Mouse (Mus musculus) left cerebral cortex, adult 18-20 months (tissue): ENCODE data around the gene Dnajc13. TPM values are rescaled to one million over a fixed set of nuclear protein-coding genes. Genes with fewer than 3 reads are reported as not detected.

Experiments used
- DNase-seq, 2 experiments: peaks; one replicate each; pipeline ENCODE4 v3.0.0; 2021 to 2022; ENCODE audit warnings: low spot score in 2 of 2, mixed read lengths in 1 of 2
- total RNA-seq, 2 experiments: library from RNA; stranded (reverse); gene quantifications; 2 replicates each; pipeline ENCODE4 v1.2.3; 2021

The Dnajc13 gene
- total RNA-seq, 2 experiments from 2014 or later: 72.3 to 73.1 TPM

GRCm38 (mm10) chr9:104256085-104256484, 6.6 kb downstream of the Dnajc13 start:
- no peak for DNase-seq

- DNase-seq: peak; percentile 9 to 39
Measured at GRCm38 (mm10) chr9:104254408-104255180, 8.1 kb downstream of the Dnajc13 start.

- no peak for DNase-seq
Measured at GRCm38 (mm10) chr9:104252637-104253036, 10.1 kb downstream of the Dnajc13 start.

- DNase-seq: no peak
Measured at GRCm38 (mm10) chr9:104251687-104252086, 11.0 kb downstream of the Dnajc13 start.

DNA sequence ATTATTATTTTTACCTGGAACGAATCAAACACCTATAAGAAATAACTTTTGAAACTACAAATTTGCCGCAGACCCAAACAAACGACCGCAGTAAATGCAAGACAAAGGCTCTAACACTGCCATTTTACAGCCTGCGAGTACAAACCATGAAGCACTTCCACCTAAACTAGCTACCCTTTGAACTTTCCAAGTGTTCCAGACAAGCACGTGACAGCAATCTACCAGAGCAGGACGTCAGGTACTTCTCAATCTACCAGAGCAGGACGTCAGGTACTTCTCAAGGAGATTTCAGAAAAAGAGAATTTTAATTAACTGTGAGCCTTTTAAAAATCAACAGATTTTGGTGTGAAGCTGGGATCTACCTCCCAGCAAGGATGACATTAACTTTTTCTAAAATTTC, 11.6 kb downstream of the Dnajc13 start:
- DNase-seq: no peak

GRCm38 (mm10) chr9:104247307-104247987, 15.3 kb downstream of the Dnajc13 start:
- DNase-seq: no peak

DNA sequence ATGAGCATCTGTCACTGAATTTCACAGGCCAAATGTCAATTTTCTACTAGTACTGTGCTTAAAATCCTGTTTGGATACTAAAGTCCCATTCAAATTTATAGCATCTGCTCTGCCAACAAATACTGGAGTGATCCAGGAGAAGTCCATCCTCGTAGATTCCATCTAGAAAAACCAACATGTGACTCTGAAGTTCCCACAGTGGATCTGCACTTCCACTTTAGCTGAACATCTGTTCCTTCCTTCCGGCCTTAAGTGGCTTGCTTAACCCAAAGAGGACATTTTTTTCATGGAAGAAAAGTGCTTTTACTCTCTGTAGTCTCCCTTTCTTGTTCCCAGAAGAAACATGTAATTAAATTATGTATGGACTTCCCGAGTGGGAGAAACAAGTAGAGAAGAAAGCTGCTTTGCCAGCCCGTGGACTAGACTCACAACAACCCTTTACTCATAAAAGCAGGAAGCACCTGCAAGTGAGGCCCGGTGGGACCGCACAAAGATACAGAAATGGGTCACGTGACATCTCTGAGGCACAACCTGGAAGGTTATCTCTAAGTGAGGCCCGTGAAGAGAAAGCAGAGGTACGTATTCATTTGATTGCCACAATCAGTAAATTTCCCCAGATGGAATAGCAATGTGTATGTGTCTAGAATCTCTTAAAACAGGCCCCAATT, 18.8 kb downstream of the Dnajc13 start:
- no peak for DNase-seq

GRCm38 (mm10) chr9:104240146-104240545, 22.6 kb downstream of the Dnajc13 start:
- DNase-seq: no peak

DNA sequence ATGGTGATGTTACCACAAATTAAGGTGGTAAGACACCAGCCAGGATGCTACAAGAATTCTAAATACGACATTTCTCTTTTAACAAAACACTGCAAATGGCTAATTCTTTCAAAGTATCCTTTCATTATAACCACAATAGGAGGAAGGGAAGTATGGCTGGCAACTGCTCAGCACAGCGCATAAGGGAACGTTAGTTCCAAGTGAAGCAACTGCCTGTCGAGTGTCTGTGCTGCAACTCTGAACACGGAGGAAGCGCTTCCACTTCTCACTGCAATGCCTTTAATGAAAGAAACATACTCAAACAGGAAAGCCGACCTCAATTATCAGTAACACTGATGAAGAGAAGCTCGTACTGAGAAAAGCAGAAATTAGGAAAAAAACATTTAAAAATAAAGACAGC, 23.7 kb downstream of the Dnajc13 start:
- no peak for DNase-seq

GRCm38 (mm10) chr9:104236256-104236930, 26.3 kb downstream of the Dnajc13 start:
- no peak for DNase-seq

GRCm38 (mm10) chr9:104235751-104236150, 27.0 kb downstream of the Dnajc13 start:
- peak in 1 of 2 experiments; percentile 20 for DNase-seq

DNA sequence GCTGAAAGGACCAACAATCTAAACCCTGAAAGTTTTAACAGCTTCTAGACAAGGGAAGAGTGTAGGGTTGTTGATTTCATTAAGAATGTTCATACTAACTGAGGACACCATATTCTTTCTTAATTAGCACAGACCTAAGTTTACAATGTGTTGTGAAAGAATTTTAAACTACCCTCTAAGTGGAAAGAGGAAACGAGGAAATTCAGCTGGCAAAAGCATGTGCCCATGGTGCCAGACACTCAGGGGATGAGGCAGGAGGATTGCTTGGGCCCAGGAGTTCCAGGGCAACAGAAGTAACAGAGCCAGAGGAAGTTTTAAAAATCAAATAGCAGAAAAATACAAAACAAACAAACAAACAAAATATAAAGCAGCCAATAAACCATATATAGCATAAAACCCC, 28.9 kb downstream of the Dnajc13 start:
- DNase-seq: no peak

DNA sequence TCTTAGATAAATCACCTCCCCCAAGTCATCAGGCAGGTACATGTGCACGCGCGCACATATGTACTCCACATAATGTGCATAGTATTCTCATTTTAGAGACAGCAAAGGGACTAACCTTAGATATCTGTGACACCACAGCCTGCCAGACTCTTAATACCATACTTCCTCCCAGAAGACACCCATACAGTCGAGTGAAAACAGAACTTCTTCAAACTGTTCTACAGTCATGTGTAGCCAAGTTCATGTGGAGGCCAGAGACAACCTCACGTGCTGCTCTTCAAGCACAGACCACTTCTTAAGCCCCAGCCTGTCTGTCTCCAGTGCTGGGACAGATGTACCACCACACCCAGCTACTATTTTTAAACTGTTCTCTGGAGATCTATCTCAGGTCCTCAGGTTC, 29.7 kb downstream of the Dnajc13 start:
- DNase-seq: no peak

DNA sequence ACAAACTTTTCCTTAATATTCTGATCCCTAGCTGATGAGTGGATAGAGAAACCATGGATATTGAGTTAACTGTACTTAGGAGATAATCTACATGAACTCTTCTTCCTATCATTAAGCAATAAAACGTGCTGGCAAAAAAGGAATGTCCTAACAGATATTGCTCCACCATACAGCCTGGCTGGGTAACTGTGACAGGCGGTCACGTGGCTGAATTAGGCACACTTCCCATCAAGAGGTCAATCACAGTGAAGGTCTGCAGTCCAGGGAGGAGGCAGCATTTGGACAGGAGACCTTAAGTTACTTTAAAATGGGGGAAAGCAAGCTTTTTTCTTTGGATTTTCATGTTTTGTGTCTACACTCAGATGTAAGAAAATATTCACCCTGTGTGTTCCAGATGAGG, 30.7 kb downstream of the Dnajc13 start:
- no peak for DNase-seq

GRCm38 (mm10) chr9:104211402-104211801, 51.3 kb downstream of the Dnajc13 start:
- no peak for DNase-seq

DNA sequence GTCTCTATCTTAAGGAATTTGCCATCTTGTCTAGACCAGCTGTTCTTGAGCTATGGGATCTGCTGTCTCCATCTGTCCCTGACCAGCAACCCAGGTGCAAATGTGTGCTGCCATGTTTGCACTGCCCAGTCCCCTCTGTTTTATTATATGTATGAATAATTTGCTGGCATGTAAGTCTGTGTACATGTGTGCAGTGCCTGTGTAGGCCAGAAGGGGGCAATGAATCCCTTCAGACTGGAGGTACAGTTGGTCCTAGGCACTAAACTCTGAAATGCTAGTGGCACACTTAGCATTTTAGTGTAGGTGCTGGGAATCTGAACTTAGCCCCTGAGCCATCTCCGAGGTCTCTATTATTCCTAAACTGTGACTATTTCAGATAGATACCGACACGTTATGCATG, 58.9 kb downstream of the Dnajc13 start:
- peak; percentile 48 to 58 for DNase-seq

GRCm38 (mm10) chr9:104194528-104194927, 68.2 kb downstream of the Dnajc13 start:
- DNase-seq: no peak

- no peak for DNase-seq
Measured at GRCm38 (mm10) chr9:104193900-104194299, 68.8 kb downstream of the Dnajc13 start.

- no peak for DNase-seq
Measured at GRCm38 (mm10) chr9:104193327-104193726, 69.4 kb downstream of the Dnajc13 start.

GRCm38 (mm10) chr9:104192513-104192912, 70.2 kb downstream of the Dnajc13 start:
- DNase-seq: no peak

- no peak for DNase-seq
Measured at GRCm38 (mm10) chr9:104189657-104190056, 73.1 kb downstream of the Dnajc13 start.

DNA sequence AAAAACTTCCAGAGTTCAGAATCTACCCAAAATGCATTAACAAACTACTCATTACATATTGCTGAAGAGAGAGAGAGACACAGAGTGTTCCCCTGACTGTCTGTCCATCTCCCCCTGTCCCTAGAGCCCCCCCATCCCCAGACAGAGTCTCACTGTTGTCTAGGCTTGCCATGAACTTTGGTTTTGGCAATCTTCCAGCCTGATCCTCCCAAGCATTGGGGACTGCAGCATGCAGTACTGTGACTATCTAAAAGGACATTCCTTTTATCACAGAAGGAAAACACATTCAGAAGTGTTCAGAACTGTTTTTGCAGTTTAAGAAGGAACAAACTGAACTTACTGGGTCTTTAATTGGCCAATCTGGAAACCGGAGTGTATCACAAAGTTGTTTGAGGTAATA, 74.0 kb downstream of the Dnajc13 start:
- DNase-seq: no peak
